17 mouse cellular contexts compared by ENCODE assay signal in the genomic region with DNA sequence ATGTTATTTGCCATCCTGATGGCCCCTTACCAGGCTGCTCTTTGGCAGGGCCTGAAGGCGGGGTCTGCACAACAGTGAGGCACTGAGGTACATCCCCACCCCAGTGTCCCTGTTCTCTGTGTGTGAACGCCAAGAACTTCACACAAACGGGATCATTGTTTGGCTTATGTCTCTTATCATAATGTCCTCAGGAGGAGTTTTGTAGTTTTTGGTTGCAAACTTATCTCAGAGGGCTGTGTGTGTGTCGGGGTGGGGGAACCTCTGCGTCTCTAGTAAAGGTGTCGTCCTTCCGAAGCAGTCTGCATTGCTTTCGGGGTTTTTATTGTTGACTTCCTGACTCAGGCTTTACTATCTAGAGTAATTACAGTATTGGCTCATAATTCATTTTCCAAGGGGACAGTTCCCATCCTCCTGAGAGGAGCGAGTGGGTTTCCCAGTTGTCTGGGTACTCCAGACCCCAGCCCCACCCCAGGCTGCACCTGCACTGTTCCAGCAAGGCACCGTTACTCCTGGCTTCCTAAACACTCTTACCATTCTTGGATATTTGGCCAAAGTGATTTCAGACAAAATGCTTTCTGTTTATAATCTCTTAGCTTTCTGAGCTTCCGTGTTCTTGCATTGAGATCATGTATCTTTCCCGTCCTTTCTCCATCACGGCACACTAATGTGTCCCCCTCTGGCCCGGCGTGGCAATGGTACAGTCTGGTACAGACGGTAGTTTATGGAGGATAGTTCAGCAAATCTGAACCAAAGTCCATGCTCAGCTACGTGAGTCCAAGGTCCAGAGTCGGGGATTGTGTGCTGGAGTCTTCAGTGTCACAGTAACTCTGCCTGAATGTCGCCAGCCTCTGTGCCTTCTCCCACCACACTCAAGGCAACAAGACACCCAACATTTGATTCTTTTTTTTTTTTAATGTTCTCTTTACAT. TPM values are rescaled to one million over a fixed set of nuclear protein-coding genes. Genes with fewer than 3 reads are reported as not detected.
DNase-seq lines count a peak whose midpoint lies in the region; ATAC-seq and TF ChIP-seq lines count a peak whose summit lies in the region.
"Had no signal": no experiment of that assay in that cellular context is flagged by ENCODE, and none has a peak within 500 bp of the region (broad histone marks: within the 10 kb centered on the region; RNA-seq: fewer than 3 reads in every experiment).

No protein-coding gene starts in this region.

- intact Hi-C loops in left cerebral cortex, adult 2 months (cut with DNase I) = no loop called here
- intact Hi-C loops in left cerebral cortex, postnatal 14 days (cut with DNase I) = loop anchor here (10.0 kb wide), 1 partner anchor 195 kb away; no protein-coding TSS in a partner anchor

- H3K4me1 ChIP-seq in kidney, postnatal 0 days (replicated peaks; ENCODE audit: insufficient read depth, low read length) = no peaks in the 10 kb centered on the region
- H3K4me1 ChIP-seq in liver, embryonic 12.5 days = peaks cover 78% of the 10 kb centered on the region
- H3K4me1 ChIP-seq in stomach, postnatal 0 days (replicated peaks; ENCODE audit: control insufficient read depth, insufficient read depth) = no peaks in the 10 kb centered on the region
- H3K4me1 ChIP-seq: embryonic facial prominence, embryonic 15.5 days had no signal

- no peak for DNase-seq in left cerebral cortex, adult 2 months (ENCODE audit: extremely low spot score in 1 of 2, low spot score in 2 of 2)
- no peak for DNase-seq in left cerebral cortex, postnatal 14 days (ENCODE audit: low spot score in 2 of 2)
- peak; percentile 5 for DNase-seq in kidney, postnatal 0 days (ENCODE audit: low spot score)
- DNase-seq in stomach, postnatal 0 days (ENCODE audit: low spot score) = no peak
- no peak for DNase-seq in ovary, postnatal 10 days (ENCODE audit: low spot score)
- no peak for DNase-seq in frontal cortex, postnatal 14 days (ENCODE audit: low spot score in 2 of 2)
- no peak for DNase-seq in gastrocnemius, postnatal 4 days (ENCODE audit: low spot score in 2 of 2)
- DNase-seq: adrenal gland, postnatal 10 days; cerebellum, adult 8-10 months; gastrocnemius, postnatal 10 days; left cerebral cortex, postnatal 4 days; lung, embryonic 14.5 days; right cerebral cortex, postnatal 4 days had no signal

- no peaks in the 10 kb centered on the region for H3K9me3 ChIP-seq in kidney, postnatal 0 days (replicated peaks; ENCODE audit: low read length)
- H3K9me3 ChIP-seq in liver, embryonic 12.5 days (replicated peaks) = peaks cover 7% of the 10 kb centered on the region; the same call in 1 of the 2 replicates
- H3K9me3 ChIP-seq in stomach, postnatal 0 days (ENCODE audit: control insufficient read depth, low read length) = no peaks in the 10 kb centered on the region

- no peak for TF ChIP-seq CTCF in left cerebral cortex, adult 2 months (IDR thresholded peaks at IDR 0.05)
- TF ChIP-seq CTCF in kidney, postnatal 0 days (IDR thresholded peaks at IDR 0.05; ENCODE audit: low read depth) = no peak
- TF ChIP-seq CTCF in stomach, postnatal 0 days (IDR thresholded peaks at IDR 0.05; ENCODE audit: low read depth) = no peak

- TF ChIP-seq EP300 in stomach, postnatal 0 days (optimal IDR thresholded peaks at IDR 0.05) = no peak

- 83% methylated on average over 19 of the region's 19 CpGs for WGBS in kidney, postnatal 0 days
- 51% methylated on average over 19 of the region's 19 CpGs for WGBS in liver, embryonic 12.5 days (ENCODE audit: insufficient replicate concordance)
- 79% methylated on average over 19 of the region's 19 CpGs for WGBS in stomach, postnatal 0 days

- H3K4me3 ChIP-seq in left cerebral cortex, adult 2 months = no peak overlapping the region
- no peak overlapping the region for H3K4me3 ChIP-seq in kidney, postnatal 0 days (replicated peaks; ENCODE audit: low read depth, low read length)
- peak overlapping the region; percentile 21; the same call in 1 of the 2 replicates for H3K4me3 ChIP-seq in liver, embryonic 12.5 days
- H3K4me3 ChIP-seq in stomach, postnatal 0 days (ENCODE audit: low read depth, low read length) = no peak overlapping the region
- H3K4me3 ChIP-seq: embryonic facial prominence, embryonic 15.5 days had no signal

- peak overlapping the region; percentile 48; the same call in 1 of the 2 replicates for H3K27ac ChIP-seq in left cerebral cortex, adult 2 months
- no peak overlapping the region for H3K27ac ChIP-seq in kidney, postnatal 0 days
- H3K27ac ChIP-seq in liver, embryonic 12.5 days = peak overlapping the region; percentile 83
- H3K27ac ChIP-seq in stomach, postnatal 0 days (replicated peaks) = no peak overlapping the region
- H3K27ac ChIP-seq: embryonic facial prominence, embryonic 15.5 days had no signal

- no peak overlapping the region for H3K9ac ChIP-seq in kidney, postnatal 0 days (ENCODE audit: low read depth, low read length)
- peak overlapping the region; percentile 37; the same call in 1 of the 2 replicates for H3K9ac ChIP-seq in liver, embryonic 12.5 days
- H3K9ac ChIP-seq in stomach, postnatal 0 days (ENCODE audit: low read length) = no peak overlapping the region
- H3K9ac ChIP-seq: embryonic facial prominence, embryonic 15.5 days; lung, embryonic 14.5 days had no signal

- H3K27me3 ChIP-seq in kidney, postnatal 0 days (ENCODE audit: insufficient read depth, low read length) = no peaks in the 10 kb centered on the region
- H3K27me3 ChIP-seq in liver, embryonic 12.5 days (replicated peaks) = no peaks in the 10 kb centered on the region
- no peaks in the 10 kb centered on the region for H3K27me3 ChIP-seq in stomach, postnatal 0 days (ENCODE audit: control insufficient read depth, insufficient read depth, low read length)
- H3K27me3 ChIP-seq: embryonic facial prominence, embryonic 15.5 days had no signal

- ATAC-seq in kidney, postnatal 0 days (replicated peaks; ENCODE audit: low FRiP score, low read depth) = peak; percentile 72
- ATAC-seq in liver, embryonic 12.5 days = peak; percentile 67
- ATAC-seq in stomach, postnatal 0 days (ENCODE audit: low FRiP score, low TSS enrichment) = 0 out of 2 replicates have a peak, but pooled peaks have one; percentile 51
- ATAC-seq: forebrain, embryonic 16.5 days had no signal

- H3K4me2 ChIP-seq in kidney, postnatal 0 days (ENCODE audit: low read length) = no peak overlapping the region
- peak overlapping the region; percentile 61 for H3K4me2 ChIP-seq in liver, embryonic 12.5 days
- no peak overlapping the region for H3K4me2 ChIP-seq in stomach, postnatal 0 days (replicated peaks; ENCODE audit: low read depth)
- H3K4me2 ChIP-seq: embryonic facial prominence, embryonic 15.5 days; heart, embryonic 11.5 days; lung, embryonic 14.5 days had no signal

- 0 out of 2 replicates have a peak, but pooled peaks cover 7% of the 10 kb centered on the region for H3K36me3 ChIP-seq in kidney, postnatal 0 days (ENCODE audit: insufficient read depth, low read length)
- peaks cover 53% of the 10 kb centered on the region for H3K36me3 ChIP-seq in liver, embryonic 12.5 days
- no peaks in the 10 kb centered on the region for H3K36me3 ChIP-seq in stomach, postnatal 0 days (ENCODE audit: control insufficient read depth, insufficient read depth, low read length)

RNA-seq across cellular contexts. Expression of a gene that starts 14.2 kb away (rescaled TPM):
- 10 to 100 TPM; 39.8 to 48.9 TPM for total RNA-seq in left cerebral cortex, adult 2 months (2021)
- 10 to 100 TPM; 46.5 to 51.8 TPM for total RNA-seq in left cerebral cortex, postnatal 14 days (2021)
- 58.2 and 62.3 TPM in 2 replicates for polyA plus RNA-seq in kidney, postnatal 0 days (2015; fragmentation: Nextera tagmentation; extraction: Ambion mirVana)
- polyA plus RNA-seq in liver, embryonic 12.5 days (2016; fragmentation: Nextera tagmentation; extraction: Ambion mirVana) = 36.3 and 38.3 TPM in 2 replicates
- 25.8 and 27.0 TPM in 2 replicates for polyA plus RNA-seq in stomach, postnatal 0 days (2015; fragmentation: Nextera tagmentation; extraction: Ambion mirVana)
- total RNA-seq in gastrocnemius, postnatal 4 days (2021) = 10 to 100 TPM; 14.2 to 14.3 TPM

RNA-seq across cellular contexts. Expression of a gene that starts 40.1 kb away (rescaled TPM):
- 10 to 100 TPM; 65.9 to 75.4 TPM for total RNA-seq in left cerebral cortex, adult 2 months (2021)
- total RNA-seq in left cerebral cortex, postnatal 14 days (2021) = 10 to 100 TPM; 69.8 to 73.6 TPM
- polyA plus RNA-seq in kidney, postnatal 0 days (2015; fragmentation: Nextera tagmentation; extraction: Ambion mirVana) = 1.8 and 1.9 TPM in 2 replicates
- polyA plus RNA-seq in liver, embryonic 12.5 days (2016; fragmentation: Nextera tagmentation; extraction: Ambion mirVana) = 5.5 and 5.8 TPM in 2 replicates
- 0.91 and 1.2 TPM in 2 replicates for polyA plus RNA-seq in stomach, postnatal 0 days (2015; fragmentation: Nextera tagmentation; extraction: Ambion mirVana)
- 1 to 10 TPM; 3.5 to 4.9 TPM for total RNA-seq in gastrocnemius, postnatal 4 days (2021)

Comparison
In these comparisons a context has a peak if more than half of its experiments do, and no peak if none do; other contexts are left out.
1. H3K27ac ChIP-seq: peak in left cerebral cortex, adult 2 months (single experiment) and liver, embryonic 12.5 days (single experiment); none in kidney, postnatal 0 days (single experiment) and stomach, postnatal 0 days (single experiment).
2. RNA of a gene that starts 40.1 kb away (total RNA-seq): 65.9 to 75.4 TPM in left cerebral cortex, adult 2 months and 69.8 to 73.6 TPM in left cerebral cortex, postnatal 14 days; 3.5 to 4.9 TPM in gastrocnemius, postnatal 4 days; every median in the first group is over 10 times any median in the second.
3. Peak in every context shown above with its lines, with median percentiles within 50 percentile points of each other: ATAC-seq.